Mouse (Mus musculus) left cerebral cortex, adult 11 months (tissue): ENCODE measurements around the gene Prrc2b.
A peak's percentile ranks its signal among the peaks of the same experiment; 100 is the strongest.

Experiments
- DNase-seq: peaks from one replicate; pipeline ENCODE4 v3.0.0; 2022; ENCODE audit warnings: low spot score

Prrc2b gene

GRCm38 (mm10) chr2:32150924-32151659 is at the start of gene Prrc2b:
Gene Prrc2b, plus strand, starts transcription at chr2:32151082.
- no peak for DNase-seq

GRCm38 (mm10) chr2:32102944-32103343 is 47.9 kb upstream of the Prrc2b start:
- no peak for DNase-seq

- no peak for DNase-seq
These were observed 47.3 kb upstream of the Prrc2b start for GRCm38 (mm10) chr2:32103557-32103956.

GRCm38 (mm10) chr2:32104122-32104521 is 46.8 kb upstream of the Prrc2b start:
- no peak for DNase-seq

GRCm38 (mm10) chr2:32105117-32105913 is 45.6 kb upstream of the Prrc2b start:
- no peak for DNase-seq

- DNase-seq, result no peak
These were observed 45.0 kb upstream of the Prrc2b start for GRCm38 (mm10) chr2:32105930-32106329.

- DNase-seq, result no peak
These were observed 39.6 kb upstream of the Prrc2b start for GRCm38 (mm10) chr2:32111268-32111667.

- no peak for DNase-seq
These were observed 38.3 kb upstream of the Prrc2b start for GRCm38 (mm10) chr2:32112548-32112947.

GRCm38 (mm10) chr2:32115851-32116268 is 35.0 kb upstream of the Prrc2b start:
- DNase-seq, result no peak

- no peak for DNase-seq
These were observed 30.8 kb upstream of the Prrc2b start for GRCm38 (mm10) chr2:32119802-32120750.

GRCm38 (mm10) chr2:32121150-32121549 is 29.7 kb upstream of the Prrc2b start:
- no peak for DNase-seq

- no peak for DNase-seq
These were observed 29.1 kb upstream of the Prrc2b start for GRCm38 (mm10) chr2:32121785-32122184.

GRCm38 (mm10) chr2:32127653-32128535 is 23.0 kb upstream of the Prrc2b start:
- DNase-seq, result no peak

- no peak for DNase-seq
These were observed 22.4 kb upstream of the Prrc2b start for GRCm38 (mm10) chr2:32128536-32128841.

- no peak for DNase-seq
These were observed 21.4 kb upstream of the Prrc2b start for GRCm38 (mm10) chr2:32129383-32130074.

- DNase-seq, result peak; percentile 48
These were observed 20.4 kb upstream of the Prrc2b start for GRCm38 (mm10) chr2:32130435-32130834.

- no peak for DNase-seq
These were observed 19.6 kb upstream of the Prrc2b start for GRCm38 (mm10) chr2:32131205-32131834.

GRCm38 (mm10) chr2:32131866-32132566 is 18.9 kb upstream of the Prrc2b start:
- no peak for DNase-seq

GRCm38 (mm10) chr2:32132567-32132992 is 18.3 kb upstream of the Prrc2b start:
- DNase-seq, result no peak

- DNase-seq, result peak; percentile 90
These were observed 16.8 kb upstream of the Prrc2b start for GRCm38 (mm10) chr2:32134039-32134438.
